Mouse (Mus musculus): ENCODE measurements at regions not wholly inside any gene's neighbourhood (a gene's known extent, or its start where the extent isn't known, plus 50 kb on each side); places are given as distances from the start of the nearest gene placed in this dataset.

- no peak for DNase-seq
Observed at GRCm38 (mm10) chr1:47093289-47093947, 200.8 kb upstream of the Slc39a10 start.

- DNase-seq: no peak
Observed at GRCm38 (mm10) chr1:47076423-47076822, 183.8 kb upstream of the Slc39a10 start.

- no peak for DNase-seq
Observed at GRCm38 (mm10) chr1:47058149-47058548, 165.5 kb upstream of the Slc39a10 start.

GRCm38 (mm10) chr1:47057344-47057743, 164.7 kb upstream of the Slc39a10 start:
- no peak for DNase-seq

- DNase-seq: no peak
Observed at GRCm38 (mm10) chr1:47051109-47051508, 158.5 kb upstream of the Slc39a10 start.

- DNase-seq: no peak
Observed at GRCm38 (mm10) chr1:47050492-47050891, 157.8 kb upstream of the Slc39a10 start.

- no peak for DNase-seq
Observed at GRCm38 (mm10) chr1:47037576-47037975, 144.9 kb upstream of the Slc39a10 start.

GRCm38 (mm10) chr1:47019356-47019755, 126.7 kb upstream of the Slc39a10 start:
- DNase-seq: no peak

GRCm38 (mm10) chr1:47014526-47014925, 121.9 kb upstream of the Slc39a10 start:
- no peak for DNase-seq

GRCm38 (mm10) chr1:47003746-47004145, 111.1 kb upstream of the Slc39a10 start:
- DNase-seq: no peak

GRCm38 (mm10) chr1:46999337-46999736, 106.7 kb upstream of the Slc39a10 start:
- no peak for DNase-seq

- DNase-seq: no peak
Observed at GRCm38 (mm10) chr1:46985978-46986377, 93.3 kb upstream of the Slc39a10 start.

- DNase-seq: no peak
Observed at GRCm38 (mm10) chr1:46983093-46983492, 90.4 kb upstream of the Slc39a10 start.

GRCm38 (mm10) chr1:46970470-46970869, 77.8 kb upstream of the Slc39a10 start:
- peak; percentile 53 to 66 for DNase-seq

GRCm38 (mm10) chr1:46968361-46968760, 75.7 kb upstream of the Slc39a10 start:
- DNase-seq: no peak

- no peak for DNase-seq
Observed at GRCm38 (mm10) chr1:46966917-46967266, 74.2 kb upstream of the Slc39a10 start.

GRCm38 (mm10) chr1:46965996-46966916, 73.6 kb upstream of the Slc39a10 start:
- DNase-seq: no peak

GRCm38 (mm10) chr1:46963973-46964727, 71.5 kb upstream of the Slc39a10 start:
- no peak for DNase-seq

Data from adrenal gland, postnatal 36 days (tissue).